Mouse (Mus musculus) ES-E14 (cell line): ENCODE data around the gene Klk10.

Experiments used
- CHD2 ChIP-seq: IDR thresholded peaks from 2 replicates; pipeline ENCODE4 v1.6.1; 2014; ENCODE audit warnings: mild to moderate bottlenecking, low read depth, low read length, inconsistent platforms
- HCFC1 ChIP-seq: IDR thresholded peaks from 2 replicates; pipeline ENCODE4 v1.6.1; 2012; ENCODE audit warnings: low read length, inconsistent platforms, borderline replicate concordance; ENCODE audit not compliant: insufficient read depth

GRCm38 (mm10) chr7:43810994-43811393 is 30.2 kb downstream of the Klk10 start, which contains the start of gene Klk7:
- TF ChIP-seq CHD2 (no peak), HCFC1 (no peak)
